In genomic region chr2:66408456-66408855, GRCm38 (mm10) we compare ENCODE assay signal across 9 mouse cellular contexts. TPM values are rescaled to one million over a fixed set of nuclear protein-coding genes. Genes with fewer than 3 reads are reported as not detected.
A peak's percentile ranks its signal among the peaks of the same experiment; 100 is the strongest.
DNase-seq lines count a peak whose midpoint lies in the region; ATAC-seq and TF ChIP-seq lines count a peak whose summit lies in the region.
"Had no signal": no experiment of that assay in that cellular context is flagged by ENCODE, and none has a peak within 500 bp of the region (broad histone marks: within the 10 kb centered on the region; RNA-seq: fewer than 3 reads in every experiment).

No protein-coding gene starts in this region.

- H3K36me3 ChIP-seq in lung, embryonic 14.5 days (ENCODE audit: insufficient read depth) = no peaks in the 10 kb centered on the region
- H3K36me3 ChIP-seq in intestine, embryonic 15.5 days = no peaks in the 10 kb centered on the region
- no peaks in the 10 kb centered on the region for H3K36me3 ChIP-seq in neural tube, embryonic 12.5 days

- no peak overlapping the region for H3K27ac ChIP-seq in lung, embryonic 14.5 days (ENCODE audit: low read depth)
- H3K27ac ChIP-seq in cortical plate, adult 2 months (ENCODE audit: insufficient read depth, low read length) = no peak overlapping the region; the same call in none of the 2 replicates
- H3K27ac ChIP-seq in intestine, embryonic 15.5 days = no peak overlapping the region
- no peak overlapping the region for H3K27ac ChIP-seq in neural tube, embryonic 12.5 days

- H3K4me1 ChIP-seq in lung, embryonic 14.5 days (ENCODE audit: insufficient read depth) = no peaks in the 10 kb centered on the region
- H3K4me1 ChIP-seq in cortical plate, adult 2 months (ENCODE audit: control insufficient read depth, insufficient read depth, low read length) = peaks cover 2% of the 10 kb centered on the region
- 0 out of 2 replicates have a peak, but pooled peaks cover 8% of the 10 kb centered on the region for H3K4me1 ChIP-seq in intestine, embryonic 15.5 days (replicated peaks)
- H3K4me1 ChIP-seq in neural tube, embryonic 12.5 days = peaks cover 9% of the 10 kb centered on the region

- peak overlapping the region; percentile 35; the same call in 1 of the 2 replicates for H3K4me3 ChIP-seq in lung, embryonic 14.5 days (ENCODE audit: low read depth, low read length)
- peak overlapping the region; percentile 85 for H3K4me3 ChIP-seq in cortical plate, adult 2 months (ENCODE audit: insufficient read depth, low read length)
- H3K4me3 ChIP-seq in intestine, embryonic 15.5 days (replicated peaks) = no peak overlapping the region
- H3K4me3 ChIP-seq in neural tube, embryonic 12.5 days = no peak overlapping the region

- 9% methylated on average over 11 of the region's 11 CpGs for WGBS in lung, embryonic 14.5 days
- WGBS in intestine, embryonic 15.5 days = 16% methylated on average over 11 of the region's 11 CpGs
- 17% methylated on average over 11 of the region's 11 CpGs for WGBS in neural tube, embryonic 12.5 days

- TF ChIP-seq CTCF in lung, embryonic 14.5 days (IDR thresholded peaks at IDR 0.05; ENCODE audit: low read depth) = no peak
- TF ChIP-seq CTCF in cortical plate, adult 2 months (IDR thresholded peaks at IDR 0.05; ENCODE audit: extremely low read depth, insufficient read depth, low read length) = no peak

- no peaks in the 10 kb centered on the region for H3K9me3 ChIP-seq in lung, embryonic 14.5 days (ENCODE audit: low read depth, low read length)
- no peaks in the 10 kb centered on the region for H3K9me3 ChIP-seq in intestine, embryonic 15.5 days
- H3K9me3 ChIP-seq in neural tube, embryonic 12.5 days = no peaks in the 10 kb centered on the region

- no peak for ATAC-seq in lung, embryonic 14.5 days (ENCODE audit: insufficient read depth)
- ATAC-seq in intestine, embryonic 15.5 days = no peak
- ATAC-seq in neural tube, embryonic 12.5 days (ENCODE audit: low FRiP score, low read depth) = no peak
- ATAC-seq in megakaryocyte progenitor cell, adult 5-6 weeks (replicated peaks; ENCODE audit: poor library complexity) = no peak

- no peak overlapping the region for H3K9ac ChIP-seq in lung, embryonic 14.5 days
- H3K9ac ChIP-seq in intestine, embryonic 15.5 days = no peak overlapping the region
- no peak overlapping the region for H3K9ac ChIP-seq in neural tube, embryonic 12.5 days

- H3K4me2 ChIP-seq in lung, embryonic 14.5 days = peak overlapping the region; percentile 69
- peak overlapping the region; percentile 82 for H3K4me2 ChIP-seq in intestine, embryonic 15.5 days (replicated peaks)
- peak overlapping the region; percentile 62 for H3K4me2 ChIP-seq in neural tube, embryonic 12.5 days (replicated peaks)

- no peak for DNase-seq in lung, embryonic 14.5 days
- no peak for DNase-seq in lung, postnatal 14 days
- no peak for DNase-seq in adrenal gland, postnatal 25 days
- DNase-seq in adrenal gland, postnatal 4 days (ENCODE audit: low spot score in 2 of 2) = no peak

- peak; percentile 53; the same call in 1 of the 2 replicates for TF ChIP-seq POLR2A in cortical plate, adult 2 months (IDR thresholded peaks at IDR 0.05; ENCODE audit: extremely low read depth, insufficient read depth, low read length)

- peaks cover 8% of the 10 kb centered on the region; the same call in 1 of the 2 replicates for H3K27me3 ChIP-seq in lung, embryonic 14.5 days (ENCODE audit: insufficient read depth, low read length)
- peaks cover 11% of the 10 kb centered on the region for H3K27me3 ChIP-seq in intestine, embryonic 15.5 days (replicated peaks)
- H3K27me3 ChIP-seq in neural tube, embryonic 12.5 days (replicated peaks) = no peaks in the 10 kb centered on the region

RNA-seq across cellular contexts. Expression of gene Scn1a, which starts 32.2 kb away (rescaled TPM):
- polyA plus RNA-seq in lung, embryonic 14.5 days (2014; fragmentation: Nextera tagmentation; extraction: Ambion mirVana) = 0.25 and 0.32 TPM in 2 replicates
- polyA plus RNA-seq in cortical plate, adult 2 months (2012; rRNA removed) = 63.1 and 63.2 TPM in 2 replicates
- polyA plus RNA-seq in intestine, embryonic 15.5 days (2015; fragmentation: Nextera tagmentation; extraction: Ambion mirVana) = 0.24 and 0.25 TPM in 2 replicates
- 5.2 and 6.3 TPM in 2 replicates for polyA plus RNA-seq in neural tube, embryonic 12.5 days (2016; fragmentation: Nextera tagmentation; extraction: Ambion mirVana)
- total RNA-seq in adrenal gland, postnatal 25 days (2021) = 0.18 and 0.38 TPM in 2 replicates
- total RNA-seq in megakaryocyte progenitor cell, adult 5-6 weeks (2015) = not detected in 2 replicates
- total RNA-seq in megakaryocyte progenitor cell, adult 5-6 weeks (2017) = not detected in 2 replicates
- total RNA-seq in adrenal gland, postnatal 4 days (2021) = under 1 TPM; 0.40 to 0.53 TPM
- polyA plus RNA-seq: large intestine, adult 2 months had no signal

Comparison
In these comparisons a context has a peak if more than half of its experiments do, and no peak if none do; other contexts are left out.
1. H3K4me3 ChIP-seq: peak in lung, embryonic 14.5 days (single experiment) and cortical plate, adult 2 months (single experiment); none in intestine, embryonic 15.5 days (single experiment) and neural tube, embryonic 12.5 days (single experiment).
2. Peak in every context shown above with its lines, with median percentiles within 50 percentile points of each other: H3K4me2 ChIP-seq.